Mouse (Mus musculus): ENCODE data around the gene Rexo2.

GRCm38 (mm10) chr9:48420437-48420836 is 60.0 kb downstream of the Rexo2 start:
- TF ChIP-seq CTCF (IDR thresholded peaks at IDR 0.05) (no peak), POLR2A (IDR thresholded peaks at IDR 0.05; ENCODE audit: insufficient read depth, low read depth, low read length) (no peak), EP300 (IDR thresholded peaks at IDR 0.05; ENCODE audit: insufficient read depth, low read depth, low read length) (no peak)

All from heart, adult 2 months (tissue).